Mouse (Mus musculus): Measurements from ENCODE around the gene Resf1. TPM values are rescaled to one million over a fixed set of nuclear protein-coding genes. Genes with fewer than 3 reads are reported as not detected.

The Resf1 gene
- total and polyA plus RNA-seq, 2 experiments: 4.1 to 20.8 TPM

DNA sequence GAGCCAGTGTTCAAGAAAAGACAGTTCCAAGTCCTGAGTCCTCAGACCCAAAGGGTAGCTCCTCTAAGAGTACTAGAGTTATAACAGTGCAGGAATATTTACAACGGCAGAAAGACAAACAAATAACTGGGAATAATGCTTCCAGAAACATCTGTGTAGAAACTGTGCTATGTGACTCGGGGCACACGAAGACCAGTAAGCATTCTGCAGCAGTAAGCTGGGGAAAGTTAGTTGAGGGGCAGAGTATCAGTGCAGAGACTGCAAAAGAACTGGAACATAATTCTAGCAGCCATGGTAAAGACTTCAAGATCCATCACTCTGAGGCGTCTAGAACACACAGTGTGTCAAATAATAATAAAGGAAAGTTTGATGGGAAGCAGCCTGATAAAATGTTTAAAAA lies 19.9 kb downstream of the Resf1 start:
- no peak overlapping the region for H3K27ac ChIP-seq (replicated peaks; ENCODE audit: insufficient read depth, low read depth, low read length)
- H3K27me3 ChIP-seq (ENCODE audit: control insufficient read depth, insufficient read depth, low read length): no peaks in the 10 kb centered on the region
- H3K9ac ChIP-seq (ENCODE audit: low read depth, low read length): no peak overlapping the region
- no peaks in the 10 kb centered on the region for H3K4me1 ChIP-seq (ENCODE audit: control insufficient read depth, insufficient read depth, low read length)
- H3K36me3 ChIP-seq (ENCODE audit: control insufficient read depth, insufficient read depth, low read length): peaks cover 64% of the 10 kb centered on the region
- no peak for TF ChIP-seq POLR2A (IDR thresholded peaks at IDR 0.05; ENCODE audit: extremely low read depth, insufficient read depth, low read length)
- no peak for TF ChIP-seq CTCF (IDR thresholded peaks at IDR 0.05; ENCODE audit: low read depth, low read length)
- WGBS: 97% methylated on average over 4 of the region's 4 CpGs
- H3K79me2 ChIP-seq (ENCODE audit: control insufficient read depth, insufficient read depth, low read length): no peaks in the 10 kb centered on the region; the same call in 1 of the 2 replicates
- no peak overlapping the region for H3K4me3 ChIP-seq (ENCODE audit: insufficient read depth, low read depth, low read length)
- no peak for DNase-seq (ENCODE audit: extremely low read depth, low read depth, low spot score)

DNA sequence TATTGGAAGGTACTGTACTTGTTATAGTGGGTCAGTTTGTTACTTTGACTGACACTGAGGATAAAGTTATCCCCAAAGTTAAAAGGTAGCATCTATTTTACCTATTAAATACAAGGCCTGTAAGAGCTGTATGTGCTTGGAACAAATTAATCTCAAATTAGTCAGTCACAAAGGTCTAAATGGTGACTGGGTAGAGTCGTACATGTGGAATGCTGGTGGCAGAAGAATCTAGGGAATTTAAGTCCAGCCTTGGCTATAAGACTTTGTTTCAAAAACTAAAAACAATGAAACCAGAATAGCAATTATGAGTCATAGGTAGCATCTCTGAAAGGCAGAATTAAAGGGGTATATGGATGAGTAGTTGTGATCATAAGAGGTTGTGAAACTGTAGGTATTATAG lies 21.1 kb downstream of the Resf1 start:
- H3K4me1 ChIP-seq (ENCODE audit: control insufficient read depth, insufficient read depth, low read length): no peaks in the 10 kb centered on the region
- no peaks in the 10 kb centered on the region for H3K27me3 ChIP-seq (ENCODE audit: control insufficient read depth, insufficient read depth, low read length)
- TF ChIP-seq POLR2A (IDR thresholded peaks at IDR 0.05; ENCODE audit: extremely low read depth, insufficient read depth, low read length) (no peak), CTCF (IDR thresholded peaks at IDR 0.05; ENCODE audit: low read depth, low read length) (no peak)
- no peaks in the 10 kb centered on the region; the same call in 1 of the 2 replicates for H3K79me2 ChIP-seq (ENCODE audit: control insufficient read depth, insufficient read depth, low read length)
- H3K27ac ChIP-seq (replicated peaks; ENCODE audit: insufficient read depth, low read depth, low read length): no peak overlapping the region
- H3K4me3 ChIP-seq (ENCODE audit: insufficient read depth, low read depth, low read length): no peak overlapping the region
- no peak for DNase-seq (ENCODE audit: extremely low read depth, low read depth, low spot score)
- peaks cover 70% of the 10 kb centered on the region for H3K36me3 ChIP-seq (ENCODE audit: control insufficient read depth, insufficient read depth, low read length)
- no peak overlapping the region for H3K9ac ChIP-seq (ENCODE audit: low read depth, low read length)
- 88% methylated on average over 1 of the region's 1 CpGs for WGBS

DNA sequence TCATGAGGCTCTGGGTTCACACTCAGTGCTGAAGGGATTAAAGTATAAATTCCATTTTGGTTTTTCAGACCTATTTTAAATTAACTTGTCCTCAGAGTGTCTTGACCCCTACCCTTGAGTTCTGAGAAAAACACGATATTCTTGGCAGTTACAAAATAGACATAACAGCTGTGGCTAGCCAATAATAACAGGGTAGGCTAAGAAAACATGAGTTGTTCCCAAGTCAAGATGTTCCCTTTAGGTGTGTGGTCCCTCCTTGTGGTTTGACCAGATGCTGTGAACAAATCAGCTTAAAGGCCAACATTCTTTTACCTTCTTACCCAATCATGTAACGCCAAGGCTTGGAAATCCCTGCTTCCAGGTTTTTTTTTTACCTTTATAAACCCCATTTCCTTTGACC lies 23.8 kb downstream of the Resf1 start:
- peaks cover 57% of the 10 kb centered on the region for H3K36me3 ChIP-seq (ENCODE audit: control insufficient read depth, insufficient read depth, low read length)
- H3K27ac ChIP-seq (replicated peaks; ENCODE audit: insufficient read depth, low read depth, low read length): no peak overlapping the region
- no peak overlapping the region for H3K4me3 ChIP-seq (ENCODE audit: insufficient read depth, low read depth, low read length)
- H3K4me1 ChIP-seq (ENCODE audit: control insufficient read depth, insufficient read depth, low read length): no peaks in the 10 kb centered on the region
- WGBS: 58% methylated on average over 2 of the region's 2 CpGs
- DNase-seq (ENCODE audit: extremely low read depth, low read depth, low spot score): no peak
- H3K79me2 ChIP-seq (ENCODE audit: control insufficient read depth, insufficient read depth, low read length): no peaks in the 10 kb centered on the region
- H3K9ac ChIP-seq (ENCODE audit: low read depth, low read length): no peak overlapping the region
- TF ChIP-seq CTCF (IDR thresholded peaks at IDR 0.05; ENCODE audit: low read depth, low read length) (no peak), POLR2A (IDR thresholded peaks at IDR 0.05; ENCODE audit: extremely low read depth, insufficient read depth, low read length) (no peak)
- H3K27me3 ChIP-seq (ENCODE audit: control insufficient read depth, insufficient read depth, low read length): no peaks in the 10 kb centered on the region

DNA sequence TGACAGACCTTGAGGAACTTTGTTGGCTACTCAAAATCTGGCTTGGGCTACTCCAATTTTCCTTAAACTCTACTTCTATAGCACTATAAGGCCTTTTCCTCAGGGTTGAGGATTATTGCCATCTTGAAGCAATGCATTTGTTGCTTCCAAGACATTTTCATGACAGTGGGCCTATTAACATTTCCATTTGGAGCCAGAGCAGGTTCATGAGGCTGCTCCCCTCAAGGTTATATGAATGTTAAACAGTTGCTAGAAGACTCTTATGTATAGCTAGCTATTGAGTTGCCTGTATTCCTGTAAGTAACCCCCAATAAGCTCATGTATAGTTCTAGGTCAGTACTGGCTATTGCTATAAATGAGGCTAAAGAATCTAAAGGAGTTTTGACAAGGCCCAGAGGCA lies 28.8 kb downstream of the Resf1 start:
- no peak for DNase-seq (ENCODE audit: extremely low read depth, low read depth, low spot score)
- no peaks in the 10 kb centered on the region for H3K4me1 ChIP-seq (ENCODE audit: control insufficient read depth, insufficient read depth, low read length)

DNA sequence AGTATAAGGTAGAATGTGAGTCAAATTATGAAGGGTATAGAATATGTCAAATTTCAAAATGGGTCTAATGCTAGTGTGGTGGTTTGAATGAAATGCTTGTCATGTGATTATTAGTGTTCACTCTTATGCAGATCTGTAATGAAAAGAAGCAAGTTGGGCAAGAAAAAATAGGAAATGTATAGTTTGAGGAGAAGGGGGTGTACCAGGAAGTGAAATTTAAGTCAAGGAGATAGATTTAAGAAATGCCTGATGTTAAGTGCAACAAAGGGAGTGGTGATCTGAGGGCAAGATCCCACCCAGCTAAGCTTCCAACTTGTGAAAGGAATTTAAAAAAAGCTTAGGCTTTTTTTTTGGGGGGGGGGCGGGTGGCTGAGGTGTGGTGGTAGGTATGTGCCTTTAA lies 29.4 kb downstream of the Resf1 start:
- no peak overlapping the region for H3K27ac ChIP-seq (replicated peaks; ENCODE audit: insufficient read depth, low read depth, low read length)
- no peak for DNase-seq (ENCODE audit: extremely low read depth, low read depth, low spot score)
- TF ChIP-seq POLR2A (IDR thresholded peaks at IDR 0.05; ENCODE audit: extremely low read depth, insufficient read depth, low read length): no peak
- no peak for TF ChIP-seq CTCF (IDR thresholded peaks at IDR 0.05; ENCODE audit: low read depth, low read length)
- H3K36me3 ChIP-seq (ENCODE audit: control insufficient read depth, insufficient read depth, low read length): peaks cover 34% of the 10 kb centered on the region
- no peak overlapping the region for H3K9ac ChIP-seq (ENCODE audit: low read depth, low read length)
- no peaks in the 10 kb centered on the region for H3K79me2 ChIP-seq (ENCODE audit: control insufficient read depth, insufficient read depth, low read length)
- no peak overlapping the region for H3K4me3 ChIP-seq (ENCODE audit: insufficient read depth, low read depth, low read length)
- H3K27me3 ChIP-seq (ENCODE audit: control insufficient read depth, insufficient read depth, low read length): no peaks in the 10 kb centered on the region
- 94% methylated on average over 1 of the region's 1 CpGs for WGBS
- H3K4me1 ChIP-seq (ENCODE audit: control insufficient read depth, insufficient read depth, low read length): peaks cover 1% of the 10 kb centered on the region; the same call in 1 of the 2 replicates

More for the DNA sequence above, 28.8 kb downstream of the Resf1 start:
- no peak for TF ChIP-seq POLR2A (IDR thresholded peaks at IDR 0.05; ENCODE audit: extremely low read depth, insufficient read depth, low read length)
- no peak for TF ChIP-seq CTCF (IDR thresholded peaks at IDR 0.05; ENCODE audit: low read depth, low read length)
- Histone ChIP-seq H3K27ac (replicated peaks; ENCODE audit: insufficient read depth, low read depth, low read length) (no peak overlapping the region), H3K79me2 (ENCODE audit: control insufficient read depth, insufficient read depth, low read length) (no peaks in the 10 kb centered on the region), H3K36me3 (ENCODE audit: control insufficient read depth, insufficient read depth, low read length) (peaks cover 40% of the 10 kb centered on the region), H3K27me3 (ENCODE audit: control insufficient read depth, insufficient read depth, low read length) (no peaks in the 10 kb centered on the region), H3K9ac (ENCODE audit: low read depth, low read length) (no peak overlapping the region), H3K4me3 (ENCODE audit: insufficient read depth, low read depth, low read length) (no peak overlapping the region)

- H3K36me3 ChIP-seq (ENCODE audit: control insufficient read depth, insufficient read depth, low read length): peaks cover 3% of the 10 kb centered on the region
- no peaks in the 10 kb centered on the region for H3K79me2 ChIP-seq (ENCODE audit: control insufficient read depth, insufficient read depth, low read length)
- H3K4me3 ChIP-seq (ENCODE audit: insufficient read depth, low read depth, low read length): no peak overlapping the region
- no peak overlapping the region for H3K9ac ChIP-seq (ENCODE audit: low read depth, low read length)
- H3K27me3 ChIP-seq (ENCODE audit: control insufficient read depth, insufficient read depth, low read length): no peaks in the 10 kb centered on the region
- TF ChIP-seq POLR2A (IDR thresholded peaks at IDR 0.05; ENCODE audit: extremely low read depth, insufficient read depth, low read length): no peak
- TF ChIP-seq CTCF (IDR thresholded peaks at IDR 0.05; ENCODE audit: low read depth, low read length): no peak
- no peak overlapping the region for H3K27ac ChIP-seq (replicated peaks; ENCODE audit: insufficient read depth, low read depth, low read length)
- peaks cover 1% of the 10 kb centered on the region; the same call in 1 of the 2 replicates for H3K4me1 ChIP-seq (ENCODE audit: control insufficient read depth, insufficient read depth, low read length)
- 5% methylated on average over 2 of the region's 2 CpGs for WGBS
- DNase-seq (ENCODE audit: extremely low read depth, low read depth, low spot score): peak; percentile 94
These were observed 34.6 kb downstream of the Resf1 start for GRCm38 (mm10) chr6:149343802-149344201.
